Mouse (Mus musculus) lung, postnatal 36 days (tissue): ENCODE measurements around the gene Dmrtc1c2.
"Not testable (repeated sequence)": the region's sequence is repeated elsewhere in the genome, so short reads cannot be mapped to it uniquely, and the experiment has no call there.

Experiments used
- DNase-seq: peaks from one replicate; pipeline ENCODE4 v3.0.0; 2022; ENCODE audit warnings: mixed read lengths

Dmrtc1c2 gene

GRCm38 (mm10) chrX:102854516-102854915 lies at the start of gene Dmrtc1c2:
TSS of gene Dmrtc1c2 (minus strand) at chrX:102854616.
- not testable (repeated sequence) for DNase-seq

DNA sequence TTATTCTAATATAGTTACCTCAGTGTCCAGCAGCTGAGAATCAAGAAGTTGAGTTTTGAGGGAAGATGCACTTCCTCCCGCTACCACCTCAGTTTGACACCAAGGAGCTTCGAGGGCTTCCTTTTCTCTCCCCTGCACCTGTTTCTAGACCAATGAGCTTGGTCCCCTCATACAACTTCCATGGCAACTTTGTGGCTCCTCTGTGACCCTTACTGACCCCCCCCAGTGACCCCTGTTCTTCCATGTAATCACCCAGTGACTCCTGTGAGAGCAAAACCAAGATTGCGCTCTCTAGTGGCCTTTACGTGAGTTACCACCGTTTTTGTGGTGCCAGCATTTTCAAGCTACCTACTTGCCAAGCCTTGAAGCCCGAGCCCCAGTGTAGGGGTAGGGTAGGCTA lies 13.5 kb upstream of the Dmrtc1c2 start, which contains the start of gene 1700031F05Rik:
Gene 1700031F05Rik (minus strand): TSS at position 101 of the 400 bp plus-strand sequence.
- DNase-seq: no peak

DNA sequence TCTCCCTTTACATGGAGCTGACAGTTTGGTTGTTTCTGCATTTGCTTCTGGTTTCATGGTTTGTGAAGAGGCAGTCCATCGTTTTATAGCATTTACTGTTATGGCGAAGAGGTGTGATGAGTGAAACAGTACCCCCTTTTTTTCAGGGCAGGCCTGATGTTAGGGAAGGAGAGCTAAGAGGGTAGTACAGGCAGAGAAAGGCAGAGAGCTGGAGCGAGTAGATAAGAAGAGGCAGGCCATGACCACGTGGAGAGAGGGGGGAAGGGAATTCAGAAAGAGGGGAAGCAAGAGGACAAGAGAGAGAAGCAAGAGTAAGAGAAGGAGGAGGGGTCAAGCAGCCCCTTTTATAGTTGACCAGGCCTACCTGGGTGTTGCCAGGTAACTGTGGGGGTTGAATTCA lies 42.1 kb downstream of the Dmrtc1c2 start:
- DNase-seq: no peak

DNA sequence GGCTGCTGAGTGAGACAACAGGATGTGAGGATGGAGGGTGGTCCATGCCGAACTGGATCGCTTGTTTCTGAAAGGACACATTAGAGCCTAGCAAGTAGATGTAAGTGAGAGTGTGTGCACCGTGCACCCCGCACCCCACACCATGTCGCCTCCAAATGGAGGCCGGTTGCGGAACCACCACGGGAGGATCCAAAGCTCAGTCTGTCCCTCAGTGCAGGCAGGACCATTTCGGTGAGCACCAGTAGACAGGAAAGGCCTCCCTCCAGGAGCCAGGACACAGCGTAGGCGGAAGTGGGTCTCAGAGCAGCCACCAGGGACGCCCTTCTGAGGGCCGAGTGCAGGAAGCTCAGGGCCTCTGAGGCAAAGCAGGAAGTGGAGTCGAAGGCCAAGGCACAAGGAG lies 51.8 kb downstream of the Dmrtc1c2 start, which contains the start of gene Dmrtc1c1:
Gene Dmrtc1c1 (plus strand): TSS at position 301 of the 400 bp plus-strand sequence.
- DNase-seq: not testable (repeated sequence)
